Mouse (Mus musculus) C2C12 (cell line): ENCODE results near the gene Armt1.

Experiments
- CEBPB ChIP-seq: IDR thresholded peaks from one replicate; pipeline ENCODE4 v1.6.1; 2011; ENCODE audit warnings: low read depth, mild to moderate bottlenecking, control low read depth, moderate library complexity
- CTCF ChIP-seq: IDR thresholded peaks from one replicate; pipeline ENCODE4 v1.5.1; 2011; ENCODE audit not compliant: control insufficient read depth, insufficient read depth, insufficient read length
- FOSL1 ChIP-seq: IDR thresholded peaks from one replicate; pipeline ENCODE4 v1.8.0; 2011; ENCODE audit warnings: mild to moderate bottlenecking, low read length; ENCODE audit not compliant: poor library complexity, insufficient read depth, severe bottlenecking
- MAX ChIP-seq: IDR thresholded peaks from one replicate; pipeline ENCODE4 v1.6.1; 2011; ENCODE audit warnings: mild to moderate bottlenecking, control low read depth
- MYOG ChIP-seq: IDR thresholded peaks from one replicate; pipeline ENCODE4 v1.6.1; 2011; ENCODE audit not compliant: control insufficient read depth, insufficient read length; ENCODE audit errors: extremely low read depth
- USF1 ChIP-seq: IDR thresholded peaks from one replicate; pipeline ENCODE4 v1.6.1; 2011; ENCODE audit warnings: low read depth, mild to moderate bottlenecking, control low read depth, moderate library complexity

DNA sequence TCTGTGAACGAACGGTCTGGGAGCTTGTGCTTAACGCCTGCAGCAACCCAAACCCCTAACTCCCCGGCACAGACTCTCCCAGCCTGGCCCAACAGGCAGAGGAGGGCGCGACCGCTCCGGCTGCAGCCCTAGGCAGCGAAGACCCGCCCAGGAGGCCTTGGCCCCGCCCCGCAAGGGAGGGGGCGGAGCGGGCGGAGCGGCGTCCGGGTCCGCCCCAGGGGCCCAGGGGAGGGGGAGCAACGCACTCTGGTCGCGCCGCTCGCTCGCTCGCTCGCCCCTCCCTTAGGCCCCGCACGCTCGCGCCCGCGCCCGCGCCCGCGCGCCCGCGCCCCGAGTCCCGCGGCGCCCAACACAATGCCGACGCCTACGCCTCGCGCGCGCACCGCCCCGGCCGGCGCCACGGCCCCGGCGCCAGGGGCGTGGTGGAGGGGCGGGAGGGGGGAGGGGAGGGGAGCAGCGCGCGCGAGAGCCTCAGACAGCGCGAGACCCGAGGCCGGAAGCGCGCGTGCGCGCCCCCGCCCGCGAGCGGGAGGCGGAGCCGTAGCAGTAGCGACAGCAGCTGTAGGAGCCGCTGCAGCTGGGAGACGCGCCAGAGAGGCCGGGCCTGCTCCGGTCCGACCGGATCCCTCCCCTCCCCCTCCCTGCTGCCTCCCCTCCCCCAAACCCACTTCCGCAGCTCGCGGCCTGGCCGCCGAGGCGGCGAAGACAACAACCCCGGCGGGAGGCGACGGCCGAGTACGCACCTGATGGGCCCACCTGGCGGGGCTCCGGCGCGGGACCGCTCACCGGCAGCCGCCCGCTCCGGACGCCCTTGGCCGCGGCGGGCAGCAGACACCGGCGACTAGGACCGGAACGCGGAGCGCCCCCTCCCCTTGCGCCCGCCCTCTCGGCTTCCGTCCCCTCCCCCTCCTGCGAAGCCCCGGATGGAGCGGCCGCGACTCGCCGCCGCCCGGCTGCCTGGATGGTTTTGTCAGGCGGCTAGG, 45.4 kb upstream of the Armt1 start:
- TF ChIP-seq CTCF (no peak), MAX (no peak), CEBPB (no peak), FOSL1 (no peak), USF1 (no peak), MYOG (no peak)
